Mouse (Mus musculus) granulocyte monocyte progenitor cell, adult 5-6 weeks (primary cell): ENCODE results near the gene Acsm3. TPM values are rescaled to one million over a fixed set of nuclear protein-coding genes. Genes with fewer than 3 reads are reported as not detected.
A peak's percentile ranks its signal among the peaks of the same experiment; 100 is the strongest.

Experiments
- ATAC-seq: replicated peaks from 2 replicates; pipeline ENCODE4 v1.8.0; 2016; ENCODE audit warnings: mild to moderate bottlenecking, moderate TSS enrichment, inconsistent platforms; ENCODE audit not compliant: poor library complexity, severe bottlenecking
- total RNA-seq, 2 experiments: library from RNA; stranded (forward) in 1 of 2; stranded (reverse) in 1 of 2; fragments of 200-712, 200-1000 nt in 1 of 2; fragments of >200 nt in 1 of 2; fragmentation: Nextera tagmentation in 1 of 2; gene quantifications; 2 replicates each; pipeline ENCODE4 v1.2.3; 2014 to 2017

The Acsm3 gene
- total RNA-seq, 2 experiments from 2014 or later: not detected

GRCm38 (mm10) chr7:119794251-119794638 lies 33.5 kb downstream of the Acsm3 start:
- ATAC-seq: peak; percentile 86

GRCm38 (mm10) chr7:119795311-119795710 lies 34.6 kb downstream of the Acsm3 start:
- ATAC-seq: no peak

- no peak for ATAC-seq
Observed at GRCm38 (mm10) chr7:119800488-119800887, 39.8 kb downstream of the Acsm3 start.

- no peak for ATAC-seq
Observed at GRCm38 (mm10) chr7:119800991-119801390, 40.3 kb downstream of the Acsm3 start.

GRCm38 (mm10) chr7:119807396-119807795 lies 46.7 kb downstream of the Acsm3 start:
- no peak for ATAC-seq

- no peak for ATAC-seq
Observed at GRCm38 (mm10) chr7:119808723-119809122, 48.0 kb downstream of the Acsm3 start.

- no peak for ATAC-seq
Observed at GRCm38 (mm10) chr7:119835371-119835770, 74.6 kb downstream of the Acsm3 start.

- ATAC-seq: peak; percentile 95
Observed at GRCm38 (mm10) chr7:119835996-119836777, 75.5 kb downstream of the Acsm3 start.

Other genes starting within 250 kb of the Acsm3 start
- not detected in 2 replicates for gene Acsm5, start 241.5 kb upstream of the Acsm3 start, total RNA-seq (2014; fragmentation: Nextera tagmentation)
- gene Acsm5, start 241.5 kb upstream of the Acsm3 start, total RNA-seq (2017): not detected in 2 replicates
- gene Pdilt, start 237.4 kb upstream of the Acsm3 start, total RNA-seq (2014; fragmentation: Nextera tagmentation): not detected in 2 replicates
- gene Pdilt, start 237.4 kb upstream of the Acsm3 start, total RNA-seq (2017): not detected in 2 replicates
- gene Acsm2, start 206.6 kb upstream of the Acsm3 start, total RNA-seq (2014; fragmentation: Nextera tagmentation): not detected in 2 replicates
- gene Acsm2, start 206.6 kb upstream of the Acsm3 start, total RNA-seq (2017): not detected in 2 replicates
- not detected in 2 replicates for gene Acsm1, start 153.9 kb upstream of the Acsm3 start, total RNA-seq (2014; fragmentation: Nextera tagmentation)
- not detected in 2 replicates for gene Acsm1, start 153.9 kb upstream of the Acsm3 start, total RNA-seq (2017)
- gene Acsm4, start 70.9 kb upstream of the Acsm3 start, total RNA-seq (2014; fragmentation: Nextera tagmentation): not detected in 2 replicates
- not detected in 2 replicates for gene Acsm4, start 70.9 kb upstream of the Acsm3 start, total RNA-seq (2017)
- 35.8 and 47.8 TPM in 2 replicates for gene Thumpd1, start 40.1 kb upstream of the Acsm3 start, total RNA-seq (2014; fragmentation: Nextera tagmentation)
- gene Thumpd1, start 40.1 kb upstream of the Acsm3 start, total RNA-seq (2017): 102 and 109 TPM in 2 replicates
- 7.8 and 20.6 TPM in 2 replicates for gene Rexo5, start 33.1 kb downstream of the Acsm3 start, total RNA-seq (2014; fragmentation: Nextera tagmentation)
- 33.2 and 52.4 TPM in 2 replicates for gene Rexo5, start 33.1 kb downstream of the Acsm3 start, total RNA-seq (2017)
- 7.7 and 12.2 TPM in 2 replicates for gene Eri2, start 33.1 kb downstream of the Acsm3 start, total RNA-seq (2014; fragmentation: Nextera tagmentation)
- gene Eri2, start 33.1 kb downstream of the Acsm3 start, total RNA-seq (2017): 15.0 and 16.5 TPM in 2 replicates
- gene Lyrm1, start 134.9 kb downstream of the Acsm3 start, total RNA-seq (2014; fragmentation: Nextera tagmentation): 6.2 and 19.4 TPM in 2 replicates
- gene Lyrm1, start 134.9 kb downstream of the Acsm3 start, total RNA-seq (2017): 3.8 and 5.0 TPM in 2 replicates
- gene Dcun1d3, start 135.4 kb downstream of the Acsm3 start, total RNA-seq (2014; fragmentation: Nextera tagmentation): 4.7 and 10.3 TPM in 2 replicates
- 4.0 and 9.7 TPM in 2 replicates for gene Dcun1d3, start 135.4 kb downstream of the Acsm3 start, total RNA-seq (2017)